Mouse (Mus musculus): ENCODE results near the gene Txndc17. TPM values are rescaled to one million over a fixed set of nuclear protein-coding genes. Genes with fewer than 3 reads are reported as not detected.

The Txndc17 gene
- polyA plus RNA-seq, 1 experiment from 2014 or later = 97.9 TPM

Other genes starting within 250 kb of the Txndc17 start
- gene Aipl1, start 170.0 kb upstream of the Txndc17 start, polyA plus RNA-seq (2015; fragmentation: Nextera tagmentation; extraction: Ambion mirVana) = 0.21 and 0.28 TPM in 2 replicates
- gene Pimreg, start 165.5 kb upstream of the Txndc17 start, polyA plus RNA-seq (2015; fragmentation: Nextera tagmentation; extraction: Ambion mirVana) = 27.7 and 30.3 TPM in 2 replicates
- 0.06 and 0.14 TPM in 2 replicates for gene Pitpnm3, start 71.8 kb upstream of the Txndc17 start, polyA plus RNA-seq (2015; fragmentation: Nextera tagmentation; extraction: Ambion mirVana)
- gene Gm43951, start 707 bp upstream of the Txndc17 start, polyA plus RNA-seq (2015; fragmentation: Nextera tagmentation; extraction: Ambion mirVana) = not detected in 2 replicates
- 4.4 and 4.9 TPM in 2 replicates for gene 4933427D14Rik, start 88 bp upstream of the Txndc17 start, polyA plus RNA-seq (2015; fragmentation: Nextera tagmentation; extraction: Ambion mirVana)
- gene Med31, start 8.0 kb downstream of the Txndc17 start, polyA plus RNA-seq (2015; fragmentation: Nextera tagmentation; extraction: Ambion mirVana) = 15.1 and 16.8 TPM in 2 replicates
- gene Slc13a5, start 59.7 kb downstream of the Txndc17 start, polyA plus RNA-seq (2015; fragmentation: Nextera tagmentation; extraction: Ambion mirVana) = not detected in 2 replicates
- 2.7 and 4.0 TPM in 2 replicates for gene Xaf1, start 94.1 kb downstream of the Txndc17 start, polyA plus RNA-seq (2015; fragmentation: Nextera tagmentation; extraction: Ambion mirVana)
- not detected in 2 replicates for gene Fbxo39, start 106.9 kb downstream of the Txndc17 start, polyA plus RNA-seq (2015; fragmentation: Nextera tagmentation; extraction: Ambion mirVana)
- not detected in 2 replicates for gene Tekt1, start 154.9 kb downstream of the Txndc17 start, polyA plus RNA-seq (2015; fragmentation: Nextera tagmentation; extraction: Ambion mirVana)
- 5.4 and 5.5 TPM in 2 replicates for gene Smtnl2, start 204.2 kb downstream of the Txndc17 start, polyA plus RNA-seq (2015; fragmentation: Nextera tagmentation; extraction: Ambion mirVana)
- not detected in 2 replicates for gene Ggt6, start 228.0 kb downstream of the Txndc17 start, polyA plus RNA-seq (2015; fragmentation: Nextera tagmentation; extraction: Ambion mirVana)
- gene Mybbp1a, start 233.8 kb downstream of the Txndc17 start, polyA plus RNA-seq (2015; fragmentation: Nextera tagmentation; extraction: Ambion mirVana) = 129 and 138 TPM in 2 replicates